Mouse (Mus musculus): ENCODE results near the gene Itpr1. TPM values are rescaled to one million over a fixed set of nuclear protein-coding genes. Genes with fewer than 3 reads are reported as not detected.

Itpr1 gene
- polyA plus RNA-seq, 1 experiment = 0.07 TPM

- no peak for TF ChIP-seq GATA1 (IDR thresholded peaks at IDR 0.05; ENCODE audit: low read length)
- no peak for TF ChIP-seq TAL1 (IDR thresholded peaks at IDR 0.05; ENCODE audit: low read length)
- Histone ChIP-seq H3K4me1 (ENCODE audit: control insufficient read depth) (peaks cover 2% of the 10 kb centered on the region), H3K27me3 (ENCODE audit: control insufficient read depth) (no peaks in the 10 kb centered on the region), H3K4me3 (replicated peaks) (no peak overlapping the region), H3K9me3 (ENCODE audit: control insufficient read depth, low read length) (no peaks in the 10 kb centered on the region), H3K36me3 (ENCODE audit: control insufficient read depth) (no peaks in the 10 kb centered on the region)
Observed at GRCm38 (mm10) chr6:108301856-108302255, 89.0 kb downstream of the Itpr1 start.

- TF ChIP-seq TAL1 (IDR thresholded peaks at IDR 0.05; ENCODE audit: low read length) (no peak), GATA1 (IDR thresholded peaks at IDR 0.05; ENCODE audit: low read length) (no peak)
- H3K4me3 ChIP-seq (replicated peaks) = no peak overlapping the region
- H3K9me3 ChIP-seq (ENCODE audit: control insufficient read depth, low read length) = no peaks in the 10 kb centered on the region
- peaks cover 9% of the 10 kb centered on the region for H3K4me1 ChIP-seq (ENCODE audit: control insufficient read depth)
- H3K36me3 ChIP-seq (ENCODE audit: control insufficient read depth) = no peaks in the 10 kb centered on the region
- no peaks in the 10 kb centered on the region for H3K27me3 ChIP-seq (ENCODE audit: control insufficient read depth)
Observed at GRCm38 (mm10) chr6:108303619-108304567, 91.0 kb downstream of the Itpr1 start.

- Histone ChIP-seq H3K4me3 (replicated peaks) (no peak overlapping the region), H3K4me1 (ENCODE audit: control insufficient read depth) (peaks cover 9% of the 10 kb centered on the region), H3K9me3 (ENCODE audit: control insufficient read depth, low read length) (no peaks in the 10 kb centered on the region), H3K36me3 (ENCODE audit: control insufficient read depth) (no peaks in the 10 kb centered on the region), H3K27me3 (ENCODE audit: control insufficient read depth) (no peaks in the 10 kb centered on the region)
- no peak for TF ChIP-seq TAL1 (IDR thresholded peaks at IDR 0.05; ENCODE audit: low read length)
- no peak for TF ChIP-seq GATA1 (IDR thresholded peaks at IDR 0.05; ENCODE audit: low read length)
Observed at GRCm38 (mm10) chr6:108305171-108305779, 92.4 kb downstream of the Itpr1 start.

GRCm38 (mm10) chr6:108306240-108306639 lies 93.3 kb downstream of the Itpr1 start:
- H3K4me1 ChIP-seq (ENCODE audit: control insufficient read depth) = peaks cover 9% of the 10 kb centered on the region
- TF ChIP-seq TAL1 (IDR thresholded peaks at IDR 0.05; ENCODE audit: low read length) (no peak), GATA1 (IDR thresholded peaks at IDR 0.05; ENCODE audit: low read length) (no peak)
- H3K9me3 ChIP-seq (ENCODE audit: control insufficient read depth, low read length) = no peaks in the 10 kb centered on the region
- no peaks in the 10 kb centered on the region for H3K36me3 ChIP-seq (ENCODE audit: control insufficient read depth)
- no peaks in the 10 kb centered on the region for H3K27me3 ChIP-seq (ENCODE audit: control insufficient read depth)
- H3K4me3 ChIP-seq (replicated peaks) = peak overlapping the region; percentile 28

- no peaks in the 10 kb centered on the region for H3K9me3 ChIP-seq (ENCODE audit: control insufficient read depth, low read length)
- no peaks in the 10 kb centered on the region for H3K27me3 ChIP-seq (ENCODE audit: control insufficient read depth)
- no peaks in the 10 kb centered on the region for H3K36me3 ChIP-seq (ENCODE audit: control insufficient read depth)
- H3K4me3 ChIP-seq (replicated peaks) = peak overlapping the region; percentile 52
- TF ChIP-seq TAL1 (IDR thresholded peaks at IDR 0.05; ENCODE audit: low read length) = no peak
- no peak for TF ChIP-seq GATA1 (IDR thresholded peaks at IDR 0.05; ENCODE audit: low read length)
- peaks cover 9% of the 10 kb centered on the region for H3K4me1 ChIP-seq (ENCODE audit: control insufficient read depth)
Observed at GRCm38 (mm10) chr6:108306910-108307584, 94.2 kb downstream of the Itpr1 start.

GRCm38 (mm10) chr6:108307770-108308169 lies 94.9 kb downstream of the Itpr1 start:
- no peaks in the 10 kb centered on the region for H3K36me3 ChIP-seq (ENCODE audit: control insufficient read depth)
- no peaks in the 10 kb centered on the region for H3K27me3 ChIP-seq (ENCODE audit: control insufficient read depth)
- H3K4me1 ChIP-seq (ENCODE audit: control insufficient read depth) = peaks cover 9% of the 10 kb centered on the region
- no peak for TF ChIP-seq GATA1 (IDR thresholded peaks at IDR 0.05; ENCODE audit: low read length)
- no peak for TF ChIP-seq TAL1 (IDR thresholded peaks at IDR 0.05; ENCODE audit: low read length)
- no peaks in the 10 kb centered on the region for H3K9me3 ChIP-seq (ENCODE audit: control insufficient read depth, low read length)
- H3K4me3 ChIP-seq (replicated peaks) = peak overlapping the region; percentile 25

GRCm38 (mm10) chr6:108309391-108310182 lies 96.7 kb downstream of the Itpr1 start:
- Histone ChIP-seq H3K4me1 (ENCODE audit: control insufficient read depth) (peaks cover 9% of the 10 kb centered on the region), H3K27me3 (ENCODE audit: control insufficient read depth) (no peaks in the 10 kb centered on the region), H3K36me3 (ENCODE audit: control insufficient read depth) (no peaks in the 10 kb centered on the region), H3K4me3 (replicated peaks) (no peak overlapping the region), H3K9me3 (ENCODE audit: control insufficient read depth, low read length) (no peaks in the 10 kb centered on the region)
- no peak for TF ChIP-seq TAL1 (IDR thresholded peaks at IDR 0.05; ENCODE audit: low read length)

GRCm38 (mm10) chr6:108313056-108313455 lies 100.2 kb downstream of the Itpr1 start:
- Histone ChIP-seq H3K4me1 (ENCODE audit: control insufficient read depth) (no peaks in the 10 kb centered on the region), H3K4me3 (replicated peaks) (no peak overlapping the region), H3K9me3 (ENCODE audit: control insufficient read depth, low read length) (no peaks in the 10 kb centered on the region), H3K36me3 (ENCODE audit: control insufficient read depth) (no peaks in the 10 kb centered on the region), H3K27me3 (ENCODE audit: control insufficient read depth) (no peaks in the 10 kb centered on the region)
- no peak for TF ChIP-seq GATA1 (IDR thresholded peaks at IDR 0.05; ENCODE audit: low read length)
- TF ChIP-seq TAL1 (IDR thresholded peaks at IDR 0.05; ENCODE audit: low read length) = no peak

Data from erythroblast, embryonic 14.5 days (primary cell).